1 mouse cellular context compared by ENCODE assay signal in the genomic region with DNA sequence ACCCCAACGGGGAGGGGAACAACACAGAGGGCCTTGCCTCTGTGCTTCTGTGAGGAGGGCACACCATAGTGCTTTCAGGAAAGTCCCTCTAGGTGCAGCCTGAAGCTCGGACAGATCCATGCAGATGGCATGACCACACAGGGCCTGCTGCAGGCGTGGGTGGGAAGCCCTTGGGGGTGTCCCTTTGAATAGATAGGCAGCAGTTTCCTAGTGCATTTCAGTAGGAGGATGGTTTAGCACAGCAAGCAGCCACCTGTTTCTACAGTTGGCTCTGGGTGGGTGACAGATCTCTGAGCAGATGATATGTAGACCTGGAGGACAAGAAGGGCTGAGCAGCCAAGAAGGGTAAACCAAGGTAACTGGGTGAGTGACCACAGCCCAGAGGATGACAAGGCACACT.
TF ChIP-seq lines count a peak whose summit lies in the region.

No protein-coding gene starts in this region.

TF ChIP-seq in CH12.LX, 34 proteins besides CTCF, POLR2A, EP300 and RAD21 (continued from another document):
- TF ChIP-seq ELF1 (IDR thresholded peaks at IDR 0.05; ENCODE audit: low read depth, low read length) = peak; percentile 8; the same call in 1 of the 2 replicates
